Mouse (Mus musculus): ENCODE results near the gene Pard3. TPM values are rescaled to one million over a fixed set of nuclear protein-coding genes. Genes with fewer than 3 reads are reported as not detected.

The Pard3 gene
- total RNA-seq, 1 experiment from 2014 or later, result not detected

- no peak; the same call in 1 of the 2 replicates for ATAC-seq (replicated peaks; ENCODE audit: low read depth, poor library complexity, severe bottlenecking)
These were observed 448.4 kb downstream of the Pard3 start for GRCm38 (mm10) chr8:127512001-127512573.

- ATAC-seq (replicated peaks; ENCODE audit: low read depth, poor library complexity, severe bottlenecking), result no peak
These were observed 448.9 kb downstream of the Pard3 start for GRCm38 (mm10) chr8:127512580-127512979.

- ATAC-seq (replicated peaks; ENCODE audit: low read depth, poor library complexity, severe bottlenecking), result peak; percentile 39
These were observed 451.4 kb downstream of the Pard3 start for GRCm38 (mm10) chr8:127514810-127515735.

- ATAC-seq (replicated peaks; ENCODE audit: low read depth, poor library complexity, severe bottlenecking), result peak; percentile 82
These were observed 452.4 kb downstream of the Pard3 start for GRCm38 (mm10) chr8:127516043-127516442.

GRCm38 (mm10) chr8:127525673-127526072 lies 462.0 kb downstream of the Pard3 start:
- no peak for ATAC-seq (replicated peaks; ENCODE audit: low read depth, poor library complexity, severe bottlenecking)

GRCm38 (mm10) chr8:127528315-127528714 lies 464.6 kb downstream of the Pard3 start:
- no peak for ATAC-seq (replicated peaks; ENCODE audit: low read depth, poor library complexity, severe bottlenecking)

GRCm38 (mm10) chr8:127529746-127530145 lies 466.1 kb downstream of the Pard3 start:
- no peak for ATAC-seq (replicated peaks; ENCODE audit: low read depth, poor library complexity, severe bottlenecking)

- no peak for ATAC-seq (replicated peaks; ENCODE audit: low read depth, poor library complexity, severe bottlenecking)
These were observed 468.2 kb downstream of the Pard3 start for GRCm38 (mm10) chr8:127531866-127532265.

GRCm38 (mm10) chr8:127534789-127535188 lies 471.1 kb downstream of the Pard3 start:
- no peak for ATAC-seq (replicated peaks; ENCODE audit: low read depth, poor library complexity, severe bottlenecking)

GRCm38 (mm10) chr8:127535192-127535845 lies 471.6 kb downstream of the Pard3 start:
- no peak for ATAC-seq (replicated peaks; ENCODE audit: low read depth, poor library complexity, severe bottlenecking)

- ATAC-seq (replicated peaks; ENCODE audit: low read depth, poor library complexity, severe bottlenecking), result no peak
These were observed 472.1 kb downstream of the Pard3 start for GRCm38 (mm10) chr8:127535846-127536220.

- ATAC-seq (replicated peaks; ENCODE audit: low read depth, poor library complexity, severe bottlenecking), result no peak
These were observed 476.1 kb downstream of the Pard3 start for GRCm38 (mm10) chr8:127539803-127540202.

GRCm38 (mm10) chr8:127540273-127540672 lies 476.6 kb downstream of the Pard3 start:
- peak; percentile 70 for ATAC-seq (replicated peaks; ENCODE audit: low read depth, poor library complexity, severe bottlenecking)

GRCm38 (mm10) chr8:127542162-127542561 lies 478.5 kb downstream of the Pard3 start:
- ATAC-seq (replicated peaks; ENCODE audit: low read depth, poor library complexity, severe bottlenecking), result peak; percentile 43

GRCm38 (mm10) chr8:127543676-127544075 lies 480.0 kb downstream of the Pard3 start:
- ATAC-seq (replicated peaks; ENCODE audit: low read depth, poor library complexity, severe bottlenecking), result no peak

- ATAC-seq (replicated peaks; ENCODE audit: low read depth, poor library complexity, severe bottlenecking), result no peak
These were observed 482.5 kb downstream of the Pard3 start for GRCm38 (mm10) chr8:127546161-127546560.

GRCm38 (mm10) chr8:127550928-127551327 lies 487.2 kb downstream of the Pard3 start:
- no peak for ATAC-seq (replicated peaks; ENCODE audit: low read depth, poor library complexity, severe bottlenecking)

GRCm38 (mm10) chr8:127552161-127552595 lies 488.5 kb downstream of the Pard3 start:
- peak; percentile 89 for ATAC-seq (replicated peaks; ENCODE audit: low read depth, poor library complexity, severe bottlenecking)

GRCm38 (mm10) chr8:127552836-127553235 lies 489.1 kb downstream of the Pard3 start:
- no peak for ATAC-seq (replicated peaks; ENCODE audit: low read depth, poor library complexity, severe bottlenecking)

GRCm38 (mm10) chr8:127553582-127553981 lies 489.9 kb downstream of the Pard3 start:
- no peak for ATAC-seq (replicated peaks; ENCODE audit: low read depth, poor library complexity, severe bottlenecking)

GRCm38 (mm10) chr8:127555795-127556194 lies 492.1 kb downstream of the Pard3 start:
- ATAC-seq (replicated peaks; ENCODE audit: low read depth, poor library complexity, severe bottlenecking), result peak; percentile 64

Measured in common myeloid progenitor, adult 5-6 weeks (primary cell).